Mouse (Mus musculus) intestine, embryonic 14.5 days (tissue): ENCODE data around the gene Tha1. TPM values are rescaled to one million over a fixed set of nuclear protein-coding genes. Genes with fewer than 3 reads are reported as not detected.

Experiments
- ATAC-seq: fragments of 200-750 bp; cut with Nextera tagmentation; replicated peaks from 2 replicates; pipeline ENCODE4 v1.8.0; 2017; ENCODE audit warnings: low read depth, moderate number of reproducible peaks, moderate TSS enrichment, moderate library complexity; ENCODE audit not compliant: low FRiP score, low TSS enrichment
- DNase-seq: peaks from one replicate; pipeline ENCODE4 v3.0.0-alpha.2; 2018; ENCODE audit warnings: low spot score
- H3K27ac ChIP-seq: fragments of 300-500 bp; sonication (generic); 2 replicates; pipeline ENCODE4 v1.5.1; 2014; ENCODE audit warnings: low read depth, mild to moderate bottlenecking, control low read depth
- H3K27me3 ChIP-seq: fragments of 300-500 bp; sonication (generic); replicated peaks from 2 replicates; pipeline ENCODE4 v1.6.1; 2014; ENCODE audit warnings: low read length, control low read depth; ENCODE audit not compliant: control insufficient read depth, insufficient read depth
- H3K36me3 ChIP-seq: fragments of 300-500 bp; sonication (generic); 2 replicates; pipeline ENCODE4 v1.6.1; 2014; ENCODE audit warnings: low read length, control low read depth; ENCODE audit not compliant: control insufficient read depth, insufficient read depth
- H3K4me1 ChIP-seq: fragments of 300-500 bp; sonication (generic); replicated peaks from 2 replicates; pipeline ENCODE4 v1.6.1; 2014; ENCODE audit warnings: low read length, control low read depth, mixed read lengths; ENCODE audit not compliant: control insufficient read depth, insufficient read depth
- H3K4me2 ChIP-seq: fragments of 300-500 bp; sonication (generic); 2 replicates; pipeline ENCODE4 v1.6.1; 2014; ENCODE audit warnings: low read length
- H3K4me3 ChIP-seq: fragments of 300-500 bp; sonication (generic); 2 replicates; pipeline ENCODE4 v1.5.1; 2014; ENCODE audit warnings: low read depth, low read length, control low read depth, mixed read lengths
- H3K9ac ChIP-seq: fragments of 300-500 bp; sonication (generic); 2 replicates; pipeline ENCODE4 v1.6.1; 2014; ENCODE audit warnings: mild to moderate bottlenecking, low read length
- H3K9me3 ChIP-seq: fragments of 300-500 bp; sonication (generic); 2 replicates; pipeline ENCODE4 v1.6.1; 2016; ENCODE audit warnings: low read length, control low read depth; ENCODE audit not compliant: control insufficient read depth
- WGBS: fragments of 180-500 bp; shearing (Covaris S2); extraction: QIAGEN DNeasy Blood & Tissue Kit; methylation state at CpG from one replicate; pipeline ENCODE4 v1.1.7; 2014; 5-methylcytosine and 5-hydroxymethylcytosine counted together
- polyA plus RNA-seq: library from polyadenylated mRNA; unstranded; fragments of >200 nt; fragmentation: Nextera tagmentation; extraction: Ambion mirVana; gene quantifications from 2 replicates; pipeline ENCODE4 v1.2.1, GENCODE M21; 2014

Tha1 gene
- polyA plus RNA-seq, 1 experiment from 2014 or later: 5.1 TPM

GRCm38 (mm10) chr11:117864805-117865204 is 8.5 kb downstream of the Tha1 start:
- Histone ChIP-seq H3K9me3 (no peaks in the 10 kb centered on the region), H3K9ac (no peak overlapping the region), H3K4me2 (no peak overlapping the region), H3K27me3 (peaks cover 20% of the 10 kb centered on the region), H3K4me1 (0 out of 2 replicates have a peak, but pooled peaks cover 3% of the 10 kb centered on the region), H3K27ac (no peak overlapping the region), H3K36me3 (no peaks in the 10 kb centered on the region), H3K4me3 (no peak overlapping the region)
- WGBS: 74% methylated on average over 2 of the region's 2 CpGs
- no peak for ATAC-seq
- no peak for DNase-seq

GRCm38 (mm10) chr11:117863174-117863856 is 10.0 kb downstream of the Tha1 start:
- no peak overlapping the region for H3K27ac ChIP-seq
- DNase-seq (no peak), ATAC-seq (no peak; the same call in 1 of the 2 replicates)
- no peak overlapping the region for H3K9ac ChIP-seq
- no peak overlapping the region for H3K4me2 ChIP-seq
- H3K9me3 ChIP-seq: no peaks in the 10 kb centered on the region
- peaks cover 31% of the 10 kb centered on the region for H3K27me3 ChIP-seq
- 24% methylated on average over 11 of the region's 11 CpGs for WGBS
- no peaks in the 10 kb centered on the region for H3K36me3 ChIP-seq
- 0 out of 2 replicates have a peak, but pooled peaks cover 3% of the 10 kb centered on the region for H3K4me1 ChIP-seq
- H3K4me3 ChIP-seq: no peak overlapping the region

GRCm38 (mm10) chr11:117860601-117861000 is 12.7 kb downstream of the Tha1 start, which contains the start of gene Tmem235:
Gene Tmem235, plus strand, starts transcription at chr11:117860752.
- peaks cover 20% of the 10 kb centered on the region for H3K36me3 ChIP-seq
- no peak within 1 kb of the TSS for H3K4me3 ChIP-seq
- no peak within 1 kb of the TSS; the same call in 1 of the 2 replicates for H3K4me2 ChIP-seq
- H3K27me3 ChIP-seq: peaks cover 31% of the 10 kb centered on the region
- no peak within 1 kb of the TSS for H3K9ac ChIP-seq
- no peaks in the 10 kb centered on the region for H3K9me3 ChIP-seq
- 9% methylated on average over 23 of the region's 23 CpGs for WGBS
- H3K27ac ChIP-seq: no peak within 1 kb of the TSS
- DNase-seq (no peak), ATAC-seq (no peak)
- 0 out of 2 replicates have a peak, but pooled peaks cover 3% of the 10 kb centered on the region for H3K4me1 ChIP-seq

GRCm38 (mm10) chr11:117858392-117858791 is 14.9 kb downstream of the Tha1 start:
- H3K4me3 ChIP-seq: no peak overlapping the region
- WGBS: 49% methylated on average over 3 of the region's 3 CpGs
- no peak overlapping the region for H3K27ac ChIP-seq
- H3K27me3 ChIP-seq: peaks cover 31% of the 10 kb centered on the region
- H3K36me3 ChIP-seq: peaks cover 41% of the 10 kb centered on the region
- no peak overlapping the region for H3K4me2 ChIP-seq
- no peaks in the 10 kb centered on the region for H3K9me3 ChIP-seq
- H3K9ac ChIP-seq: no peak overlapping the region
- DNase-seq (no peak), ATAC-seq (no peak)
- H3K4me1 ChIP-seq: 0 out of 2 replicates have a peak, but pooled peaks cover 3% of the 10 kb centered on the region

- peaks cover 50% of the 10 kb centered on the region for H3K36me3 ChIP-seq
- no peak overlapping the region for H3K4me2 ChIP-seq
- no peak overlapping the region for H3K9ac ChIP-seq
- H3K4me1 ChIP-seq: 0 out of 2 replicates have a peak, but pooled peaks cover 3% of the 10 kb centered on the region
- DNase-seq (no peak), ATAC-seq (no peak)
- H3K4me3 ChIP-seq: no peak overlapping the region
- peaks cover 31% of the 10 kb centered on the region for H3K27me3 ChIP-seq
- no peak overlapping the region for H3K27ac ChIP-seq
- H3K9me3 ChIP-seq: no peaks in the 10 kb centered on the region
- 95% methylated on average over 9 of the region's 10 CpGs for WGBS
These were observed 15.8 kb downstream of the Tha1 start for GRCm38 (mm10) chr11:117857462-117857861.

GRCm38 (mm10) chr11:117855975-117856374 is 17.3 kb downstream of the Tha1 start:
- Histone ChIP-seq H3K9ac (no peak overlapping the region), H3K27me3 (peaks cover 23% of the 10 kb centered on the region), H3K4me2 (no peak overlapping the region), H3K36me3 (peaks cover 54% of the 10 kb centered on the region), H3K4me1 (0 out of 2 replicates have a peak, but pooled peaks cover 3% of the 10 kb centered on the region), H3K4me3 (no peak overlapping the region), H3K27ac (no peak overlapping the region), H3K9me3 (no peaks in the 10 kb centered on the region)
- 65% methylated on average over 1 of the region's 1 CpGs for WGBS
- no peak for DNase-seq
- ATAC-seq: no peak

GRCm38 (mm10) chr11:117855360-117855759 is 17.9 kb downstream of the Tha1 start:
- Histone ChIP-seq H3K9me3 (no peaks in the 10 kb centered on the region), H3K4me2 (no peak overlapping the region), H3K4me3 (no peak overlapping the region), H3K9ac (no peak overlapping the region), H3K27ac (no peak overlapping the region), H3K4me1 (peaks cover 5% of the 10 kb centered on the region; the same call in 1 of the 2 replicates), H3K36me3 (peaks cover 54% of the 10 kb centered on the region), H3K27me3 (peaks cover 17% of the 10 kb centered on the region)
- no peak for DNase-seq
- WGBS: 92% methylated on average over 5 of the region's 5 CpGs
- no peak for ATAC-seq

- WGBS: 90% methylated on average over 9 of the region's 9 CpGs
- H3K9me3 ChIP-seq: no peaks in the 10 kb centered on the region
- H3K36me3 ChIP-seq: peaks cover 54% of the 10 kb centered on the region
- no peak overlapping the region for H3K9ac ChIP-seq
- DNase-seq (no peak), ATAC-seq (no peak)
- H3K4me1 ChIP-seq: peaks cover 11% of the 10 kb centered on the region; the same call in 1 of the 2 replicates
- H3K4me3 ChIP-seq: no peak overlapping the region
- H3K27ac ChIP-seq: no peak overlapping the region
- peaks cover 6% of the 10 kb centered on the region; the same call in 1 of the 2 replicates for H3K27me3 ChIP-seq
- H3K4me2 ChIP-seq: no peak overlapping the region
These were observed 19.0 kb downstream of the Tha1 start for GRCm38 (mm10) chr11:117854241-117854640.

GRCm38 (mm10) chr11:117852875-117853274 is 20.4 kb downstream of the Tha1 start:
- Histone ChIP-seq H3K27me3 (no peaks in the 10 kb centered on the region), H3K4me1 (peaks cover 16% of the 10 kb centered on the region), H3K4me3 (no peak overlapping the region), H3K27ac (no peak overlapping the region), H3K4me2 (no peak overlapping the region), H3K9ac (no peak overlapping the region), H3K9me3 (no peaks in the 10 kb centered on the region), H3K36me3 (peaks cover 54% of the 10 kb centered on the region)
- no peak for DNase-seq
- WGBS: 79% methylated on average over 3 of the region's 3 CpGs
- no peak for ATAC-seq
